Mouse (Mus musculus) E14TG2a.4 (cell line): ENCODE measurements around the gene Scfd2.

Experiments
- CTCF ChIP-seq: conservative IDR thresholded peaks from 2 replicates; pipeline ENCODE4 v1.5.1; 2014; ENCODE audit warnings: low read length
- NANOG ChIP-seq: IDR thresholded peaks from 2 replicates; pipeline ENCODE4 v1.6.1; 2014; ENCODE audit warnings: borderline replicate concordance, low read length, mixed read lengths
- POU5F1 ChIP-seq: IDR thresholded peaks from 2 replicates; pipeline ENCODE4 v1.6.1; 2014; ENCODE audit warnings: low read length, borderline replicate concordance

DNA sequence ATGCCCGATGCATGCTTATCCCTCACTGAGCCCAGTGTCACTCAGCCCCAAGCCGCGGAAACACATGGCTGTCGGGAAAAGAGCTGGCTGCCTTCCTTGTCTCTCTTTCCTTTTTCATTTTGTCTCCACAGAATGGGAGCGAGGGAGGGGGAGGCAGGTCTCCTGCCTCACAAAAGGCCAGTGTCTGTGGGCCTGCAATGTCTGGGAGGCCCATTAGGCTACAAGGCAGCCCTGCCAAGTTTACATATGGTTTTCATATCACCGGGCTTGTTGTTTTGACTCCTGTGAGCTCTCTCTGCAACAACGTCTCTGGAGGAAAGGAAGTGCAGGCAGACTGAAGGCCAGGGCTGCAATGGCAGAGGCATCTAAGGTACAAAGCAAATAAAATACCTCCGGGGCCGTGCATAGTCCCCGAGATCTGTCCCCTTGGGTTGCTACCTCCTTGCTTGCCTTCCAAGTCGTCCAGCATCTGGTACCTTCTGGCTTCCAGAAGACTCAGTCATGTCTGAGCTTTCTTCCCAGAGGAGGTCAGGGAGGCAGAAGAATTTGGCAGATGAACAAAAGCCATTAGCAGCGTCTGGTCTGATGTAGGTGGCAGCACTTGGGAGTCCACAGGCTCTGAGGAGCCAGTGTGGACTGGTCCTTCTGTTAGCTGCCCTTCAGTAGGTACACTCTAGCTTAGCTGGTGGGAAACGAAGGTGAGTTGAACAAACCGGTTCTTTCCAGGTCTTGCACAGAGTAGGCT lies 355.9 kb downstream of the Scfd2 start:
- TF ChIP-seq CTCF = no peak
- TF ChIP-seq POU5F1 = no peak
- TF ChIP-seq NANOG = no peak
